Mouse (Mus musculus) midbrain, postnatal 0 days (tissue): ENCODE results near the gene Lactb. TPM values are rescaled to one million over a fixed set of nuclear protein-coding genes. Genes with fewer than 3 reads are reported as not detected.

Experiments
- ATAC-seq: fragments of 200-750 bp; cut with Nextera tagmentation; 2 replicates; pipeline ENCODE4 v1.8.0; 2017; ENCODE audit warnings: moderate number of reproducible peaks, mild to moderate bottlenecking, moderate TSS enrichment, moderate library complexity; ENCODE audit not compliant: low FRiP score
- DNase-seq: peaks from one replicate; pipeline ENCODE4 v3.0.0-alpha.2; 2015; ENCODE audit warnings: low spot score
- H3K27ac ChIP-seq: fragments of 300-500 bp; sonication (generic); 2 replicates; pipeline ENCODE4 v1.5.1; 2014; ENCODE audit warnings: low read depth, mild to moderate bottlenecking, low read length, mixed read lengths
- H3K27me3 ChIP-seq: fragments of 300-500 bp; sonication (generic); 2 replicates; pipeline ENCODE4 v1.6.1; 2014; ENCODE audit warnings: low read length, control low read depth, mixed read lengths; ENCODE audit not compliant: insufficient read depth
- H3K36me3 ChIP-seq: fragments of 300-500 bp; sonication (generic); 2 replicates; pipeline ENCODE4 v1.6.1; 2014; ENCODE audit warnings: low read length, control low read depth, mixed read lengths; ENCODE audit not compliant: insufficient read depth
- H3K4me1 ChIP-seq: fragments of 300-500 bp; sonication (generic); 2 replicates; pipeline ENCODE4 v1.6.1; 2014; ENCODE audit warnings: mild to moderate bottlenecking, control low read depth, antibody characterized with exemption, low read length, mixed read lengths; ENCODE audit not compliant: insufficient read depth
- H3K4me2 ChIP-seq: fragments of 300-500 bp; sonication (generic); 2 replicates; pipeline ENCODE4 v1.6.1; 2014; ENCODE audit warnings: low read depth, mild to moderate bottlenecking, low read length, mixed read lengths; ENCODE audit not compliant: poor library complexity, severe bottlenecking
- H3K4me3 ChIP-seq: fragments of 300-500 bp; sonication (generic); 2 replicates; pipeline ENCODE4 v1.5.1; 2014; ENCODE audit warnings: low read depth, mild to moderate bottlenecking, low read length, moderate library complexity
- H3K9ac ChIP-seq: fragments of 300-500 bp; sonication (generic); replicated peaks from 2 replicates; pipeline ENCODE4 v1.6.1; 2014; ENCODE audit warnings: mild to moderate bottlenecking, low read length, moderate library complexity, mixed read lengths; ENCODE audit not compliant: poor library complexity, severe bottlenecking
- H3K9me3 ChIP-seq: fragments of 300-500 bp; sonication (generic); 2 replicates; pipeline ENCODE4 v1.6.1; 2016; ENCODE audit warnings: low read length, control low read depth
- CTCF ChIP-seq: IDR thresholded peaks from 2 replicates; pipeline ENCODE4 v1.5.1; 2016; ENCODE audit warnings: antibody characterized with exemption, mild to moderate bottlenecking
- WGBS: fragments of 180-500 bp; shearing (Covaris S2); extraction: QIAGEN DNeasy Blood & Tissue Kit; methylation state at CpG from one replicate; pipeline ENCODE4 v1.1.7; 2014; 5-methylcytosine and 5-hydroxymethylcytosine counted together
- polyA plus RNA-seq: library from polyadenylated mRNA; unstranded; fragments of >200 nt; fragmentation: Nextera tagmentation; extraction: Ambion mirVana; gene quantifications from 2 replicates; pipeline ENCODE4 v1.2.1, GENCODE M21; 2015
- total RNA-seq: library from RNA; depleted of rRNA; stranded (reverse); fragments of >200 nt; gene quantifications from 2 replicates; pipeline ENCODE4 v1.2.3, GENCODE M21; 2014

Gene Lactb
- total and polyA plus RNA-seq, 2 experiments from 2014 or later: 12.9 to 18.8 TPM

DNA sequence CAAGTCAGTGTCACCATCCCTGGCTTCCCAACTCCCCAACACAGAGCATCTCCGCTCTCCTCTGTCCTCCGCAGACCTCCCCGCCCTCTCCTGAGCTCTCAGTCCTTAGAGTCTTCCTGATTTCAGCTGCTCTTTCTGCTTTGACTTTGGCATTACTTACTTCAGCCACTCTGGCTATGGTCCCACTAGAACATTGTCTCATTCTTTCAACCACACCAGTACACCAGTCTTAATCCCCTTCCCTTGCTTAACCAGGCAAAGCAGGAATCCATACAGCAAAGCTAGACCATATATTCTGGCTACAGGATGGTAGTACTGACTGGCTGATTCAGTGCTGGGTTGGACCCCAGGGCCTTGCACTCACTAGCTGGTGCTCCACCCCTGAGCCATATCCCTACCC is 17.8 kb downstream of the Lactb start:
- no peaks in the 10 kb centered on the region for H3K9me3 ChIP-seq
- DNase-seq (no peak), ATAC-seq (no peak)
- no peaks in the 10 kb centered on the region for H3K4me1 ChIP-seq
- H3K27me3 ChIP-seq: no peaks in the 10 kb centered on the region
- H3K4me2 ChIP-seq: no peak overlapping the region
- no peak overlapping the region for H3K27ac ChIP-seq
- TF ChIP-seq CTCF: no peak
- WGBS: 93% methylated on average over 3 of the region's 3 CpGs
- H3K9ac ChIP-seq: no peak overlapping the region
- H3K36me3 ChIP-seq: peaks cover 15% of the 10 kb centered on the region; the same call in 1 of the 2 replicates
- H3K4me3 ChIP-seq: no peak overlapping the region

DNA sequence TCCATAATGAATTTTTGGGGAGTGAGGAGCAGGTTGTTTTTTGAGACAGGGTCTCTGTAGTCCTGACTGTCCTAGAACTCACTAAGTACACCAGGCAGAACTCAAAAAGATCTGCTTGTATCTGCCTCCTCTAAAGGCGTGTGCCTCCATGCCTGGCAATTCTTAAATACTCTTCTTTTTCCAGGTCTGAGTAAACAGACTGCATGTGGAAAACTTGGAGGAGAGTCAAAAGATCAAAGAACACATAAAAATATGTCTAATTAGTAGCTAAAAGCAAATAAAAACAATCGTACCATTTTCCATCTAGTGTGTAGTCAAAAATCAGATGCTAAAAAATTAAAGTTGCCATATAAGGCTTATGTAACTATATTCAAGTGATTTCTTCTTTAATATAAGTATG is 22.4 kb downstream of the Lactb start:
- H3K4me3 ChIP-seq: no peak overlapping the region
- no peak for TF ChIP-seq CTCF
- H3K9ac ChIP-seq: no peak overlapping the region
- WGBS: 92% methylated on average over 2 of the region's 2 CpGs
- no peaks in the 10 kb centered on the region for H3K9me3 ChIP-seq
- H3K27me3 ChIP-seq: no peaks in the 10 kb centered on the region
- DNase-seq (no peak), ATAC-seq (no peak)
- H3K4me2 ChIP-seq: no peak overlapping the region
- peaks cover 12% of the 10 kb centered on the region; the same call in 1 of the 2 replicates for H3K36me3 ChIP-seq
- H3K27ac ChIP-seq: no peak overlapping the region
- H3K4me1 ChIP-seq: no peaks in the 10 kb centered on the region

GRCm38 (mm10) chr9:66952321-66952720 is 23.0 kb downstream of the Lactb start:
- Histone ChIP-seq H3K4me1 (no peaks in the 10 kb centered on the region), H3K9me3 (no peaks in the 10 kb centered on the region), H3K4me2 (no peak overlapping the region), H3K9ac (no peak overlapping the region), H3K4me3 (no peak overlapping the region), H3K27me3 (no peaks in the 10 kb centered on the region), H3K27ac (no peak overlapping the region), H3K36me3 (peaks cover 12% of the 10 kb centered on the region; the same call in 1 of the 2 replicates)
- 87% methylated on average over 8 of the region's 8 CpGs for WGBS
- ATAC-seq (no peak), DNase-seq (no peak)
- TF ChIP-seq CTCF: no peak

DNA sequence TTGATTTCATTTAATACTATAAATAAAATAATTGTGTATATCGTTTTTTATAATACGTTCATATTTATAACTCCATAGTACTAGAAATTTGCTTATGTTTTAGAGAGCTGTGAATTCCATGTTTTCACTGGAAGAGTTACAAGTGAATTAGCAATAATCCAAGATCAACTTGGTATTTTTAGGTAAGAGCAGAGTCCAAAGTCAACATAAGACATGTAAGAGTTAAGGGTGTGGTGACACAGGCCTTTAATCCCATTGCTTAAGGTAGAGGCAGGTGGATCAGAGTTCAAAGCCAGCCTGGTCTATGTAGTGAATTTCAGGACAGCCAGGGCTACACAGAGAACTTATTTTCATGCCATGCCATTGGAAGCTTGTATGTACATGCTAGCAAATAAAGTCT is 26.7 kb downstream of the Lactb start:
- H3K27ac ChIP-seq: no peak overlapping the region
- no peak overlapping the region for H3K4me2 ChIP-seq
- WGBS: 95% methylated on average over 2 of the region's 2 CpGs

GRCm38 (mm10) chr9:66945647-66946641 is 29.3 kb downstream of the Lactb start, which contains the start of gene Rps27l:
Gene Rps27l, plus strand, starts transcription at chr9:66946086.
- WGBS: under 1% methylated on average over 77 of the region's 77 CpGs
- DNase-seq (peak; percentile 95), ATAC-seq (peak; percentile 98)
- no peaks in the 10 kb centered on the region for H3K27me3 ChIP-seq
- no peaks in the 10 kb centered on the region for H3K9me3 ChIP-seq
- peak within 1 kb of the TSS; percentile 89 for H3K27ac ChIP-seq
- H3K9ac ChIP-seq: peak within 1 kb of the TSS; percentile 76
- no peaks in the 10 kb centered on the region; the same call in 1 of the 2 replicates for H3K4me1 ChIP-seq
- TF ChIP-seq CTCF: 0 out of 2 replicates have a peak, but pooled peaks have one; percentile 6
- peak within 1 kb of the TSS; percentile 77 for H3K4me2 ChIP-seq
- peak within 1 kb of the TSS; percentile 94 for H3K4me3 ChIP-seq
- peaks cover 2% of the 10 kb centered on the region; the same call in 1 of the 2 replicates for H3K36me3 ChIP-seq

More for the DNA sequence above, 26.7 kb downstream of the Lactb start:
- TF ChIP-seq CTCF: no peak
- Histone ChIP-seq H3K4me3 (no peak overlapping the region), H3K27me3 (no peaks in the 10 kb centered on the region), H3K4me1 (no peaks in the 10 kb centered on the region; the same call in 1 of the 2 replicates), H3K9ac (no peak overlapping the region), H3K36me3 (peaks cover 2% of the 10 kb centered on the region; the same call in 1 of the 2 replicates), H3K9me3 (no peaks in the 10 kb centered on the region)
- ATAC-seq (no peak), DNase-seq (no peak)

GRCm38 (mm10) chr9:66945161-66945560 is 30.1 kb downstream of the Lactb start:
- Histone ChIP-seq H3K4me2 (peak overlapping the region; percentile 77), H3K4me1 (no peaks in the 10 kb centered on the region; the same call in 1 of the 2 replicates), H3K27me3 (no peaks in the 10 kb centered on the region), H3K4me3 (peak overlapping the region; percentile 94), H3K9ac (no peak overlapping the region; the same call in 1 of the 2 replicates), H3K9me3 (no peaks in the 10 kb centered on the region), H3K27ac (peak overlapping the region; percentile 89; the same call in 1 of the 2 replicates), H3K36me3 (peaks cover 2% of the 10 kb centered on the region; the same call in 1 of the 2 replicates)
- WGBS: 16% methylated on average over 4 of the region's 4 CpGs
- TF ChIP-seq CTCF: no peak
- DNase-seq: no peak
- ATAC-seq: no peak
